Mouse (Mus musculus) brain, embryonic 14.5 days (tissue): ENCODE data around the gene Pdlim7.

Experiments
- CTCF ChIP-seq: fragments of 200-500 bp; IDR thresholded peaks from 2 replicates; pipeline ENCODE4 v1.5.1; 2012; ENCODE audit warnings: inconsistent platforms, mild to moderate bottlenecking, moderate library complexity, borderline replicate concordance; ENCODE audit not compliant: insufficient read depth, insufficient read length; ENCODE audit errors: extremely low read depth
- POLR2A ChIP-seq: fragments of 200-500 bp; IDR thresholded peaks from 2 replicates; pipeline ENCODE4 v1.6.1; 2012; ENCODE audit warnings: mild to moderate bottlenecking, inconsistent platforms, borderline replicate concordance; ENCODE audit not compliant: poor library complexity, insufficient read depth, insufficient read length, severe bottlenecking; ENCODE audit errors: extremely low read depth

- TF ChIP-seq CTCF (no peak), POLR2A (no peak)
Measured at GRCm38 (mm10) chr13:55446483-55447105, 66.9 kb downstream of the Pdlim7 start.
